Mouse (Mus musculus): ENCODE measurements around the gene Trabd.

GRCm38 (mm10) chr15:89126622-89127021 is 51.7 kb downstream of the Trabd start:
- TF ChIP-seq POLR2A (IDR thresholded peaks at IDR 0.05; ENCODE audit: borderline replicate concordance, insufficient read depth, low read length), result no peak
- TF ChIP-seq CTCF (IDR thresholded peaks at IDR 0.05; ENCODE audit: borderline replicate concordance, insufficient read depth, low read depth, low read length), result no peak
